Mouse (Mus musculus) forebrain, embryonic 13.5 days (tissue): ENCODE data around the gene Cfap298. TPM values are rescaled to one million over a fixed set of nuclear protein-coding genes. Genes with fewer than 3 reads are reported as not detected.

ENCODE experiments used
- ATAC-seq: fragments of 200-750 bp; cut with Nextera tagmentation; 2 replicates; pipeline ENCODE4 v1.8.0; 2017
- H3K27ac ChIP-seq: fragments of 300-500 bp; sonication (generic); 2 replicates; pipeline ENCODE4 v1.5.1; 2015; ENCODE audit warnings: inconsistent platforms, mild to moderate bottlenecking, moderate library complexity
- H3K27me3 ChIP-seq: fragments of 300-500 bp; sonication (generic); 2 replicates; pipeline ENCODE4 v1.6.1; 2015; ENCODE audit warnings: mild to moderate bottlenecking, inconsistent platforms
- H3K36me3 ChIP-seq: fragments of 300-500 bp; sonication (generic); 2 replicates; pipeline ENCODE4 v1.6.1; 2015; ENCODE audit warnings: mild to moderate bottlenecking, inconsistent platforms; ENCODE audit not compliant: poor library complexity, severe bottlenecking
- H3K4me1 ChIP-seq: fragments of 300-500 bp; sonication (generic); 2 replicates; pipeline ENCODE4 v1.6.1; 2015; ENCODE audit warnings: inconsistent platforms
- H3K4me2 ChIP-seq: fragments of 300-500 bp; sonication (generic); 2 replicates; pipeline ENCODE4 v1.6.1; 2015; ENCODE audit warnings: inconsistent platforms, mild to moderate bottlenecking, moderate library complexity
- H3K4me3 ChIP-seq: fragments of 300-500 bp; sonication (generic); 2 replicates; pipeline ENCODE4 v1.5.1; 2015; ENCODE audit warnings: mild to moderate bottlenecking, inconsistent platforms
- H3K9ac ChIP-seq: fragments of 300-500 bp; sonication (generic); 2 replicates; pipeline ENCODE4 v1.6.1; 2015; ENCODE audit warnings: mild to moderate bottlenecking, inconsistent platforms
- H3K9me3 ChIP-seq: fragments of 300-500 bp; sonication (generic); replicated peaks from 2 replicates; pipeline ENCODE4 v1.6.1; 2016; ENCODE audit warnings: inconsistent platforms
- WGBS: fragments of 180-500 bp; shearing (Covaris S2); methylation state at CpG from one replicate; pipeline ENCODE4 v1.1.7; 2015; 5-methylcytosine and 5-hydroxymethylcytosine counted together
- polyA plus RNA-seq: library from polyadenylated mRNA; unstranded; fragments of >200 nt; fragmentation: Nextera tagmentation; extraction: Ambion mirVana; gene quantifications from 2 replicates; pipeline ENCODE4 v1.2.1, GENCODE M21; 2015

Gene Cfap298
- polyA plus RNA-seq, 1 experiment from 2014 or later: 49.1 TPM

GRCm38 (mm10) chr16:90941246-90941645, 6.3 kb upstream of the Cfap298 start:
- Histone ChIP-seq H3K4me3 (no peak overlapping the region), H3K36me3 (peaks cover 65% of the 10 kb centered on the region), H3K9me3 (no peaks in the 10 kb centered on the region), H3K4me2 (no peak overlapping the region), H3K27me3 (no peaks in the 10 kb centered on the region), H3K4me1 (no peaks in the 10 kb centered on the region), H3K9ac (no peak overlapping the region), H3K27ac (no peak overlapping the region)
- 97% methylated on average over 7 of the region's 7 CpGs for whole genome bisulfite sequencing
- ATAC-seq: no peak

- Histone ChIP-seq H3K4me1 (peaks cover 14% of the 10 kb centered on the region), H3K9me3 (no peaks in the 10 kb centered on the region), H3K9ac (peak overlapping the region; percentile 79), H3K4me3 (peak overlapping the region; percentile 67), H3K27ac (peak overlapping the region; percentile 86), H3K36me3 (peaks cover 28% of the 10 kb centered on the region), H3K4me2 (peak overlapping the region; percentile 82), H3K27me3 (no peaks in the 10 kb centered on the region)
- peak; percentile 60 for ATAC-seq
- under 1% methylated on average over 38 of the region's 38 CpGs for WGBS
These were observed 674 bp downstream of the Cfap298 start for GRCm38 (mm10) chr16:90934193-90934686.

GRCm38 (mm10) chr16:90933534-90934176, 1.3 kb downstream of the Cfap298 start:
- Histone ChIP-seq H3K36me3 (peaks cover 29% of the 10 kb centered on the region), H3K27ac (peak overlapping the region; percentile 86; the same call in 1 of the 2 replicates), H3K9me3 (no peaks in the 10 kb centered on the region), H3K4me2 (peak overlapping the region; percentile 82), H3K4me3 (peak overlapping the region; percentile 67), H3K27me3 (no peaks in the 10 kb centered on the region), H3K9ac (peak overlapping the region; percentile 79), H3K4me1 (peaks cover 14% of the 10 kb centered on the region)
- no peak for ATAC-seq
- 31% methylated on average over 13 of the region's 13 CpGs for WGBS

GRCm38 (mm10) chr16:90927446-90927845, 7.5 kb downstream of the Cfap298 start:
- H3K4me1 ChIP-seq: no peaks in the 10 kb centered on the region
- H3K9ac ChIP-seq: no peak overlapping the region
- H3K36me3 ChIP-seq: peaks cover 38% of the 10 kb centered on the region
- WGBS: 86% methylated on average over 4 of the region's 4 CpGs
- no peak overlapping the region for H3K4me2 ChIP-seq
- H3K27me3 ChIP-seq: no peaks in the 10 kb centered on the region
- no peak for ATAC-seq
- no peaks in the 10 kb centered on the region for H3K9me3 ChIP-seq
- no peak overlapping the region for H3K4me3 ChIP-seq
- H3K27ac ChIP-seq: no peak overlapping the region

GRCm38 (mm10) chr16:90925461-90925860, 9.5 kb downstream of the Cfap298 start:
- no peaks in the 10 kb centered on the region for H3K9me3 ChIP-seq
- H3K4me2 ChIP-seq: no peak overlapping the region
- H3K4me3 ChIP-seq: no peak overlapping the region
- H3K27me3 ChIP-seq: no peaks in the 10 kb centered on the region
- peaks cover 6% of the 10 kb centered on the region; the same call in 1 of the 2 replicates for H3K4me1 ChIP-seq
- peaks cover 39% of the 10 kb centered on the region for H3K36me3 ChIP-seq
- H3K27ac ChIP-seq: no peak overlapping the region
- H3K9ac ChIP-seq: no peak overlapping the region
- ATAC-seq: peak; percentile 58; the same call in 1 of the 2 replicates
- 29% methylated on average over 5 of the region's 5 CpGs for WGBS

GRCm38 (mm10) chr16:90924606-90925370, 10.1 kb downstream of the Cfap298 start:
- no peak overlapping the region for H3K9ac ChIP-seq
- H3K9me3 ChIP-seq: no peaks in the 10 kb centered on the region
- peaks cover 32% of the 10 kb centered on the region for H3K36me3 ChIP-seq
- no peaks in the 10 kb centered on the region for H3K27me3 ChIP-seq
- no peak for ATAC-seq
- no peak overlapping the region for H3K4me3 ChIP-seq
- H3K27ac ChIP-seq: no peak overlapping the region
- no peak overlapping the region for H3K4me2 ChIP-seq
- WGBS: 93% methylated on average over 13 of the region's 13 CpGs
- H3K4me1 ChIP-seq: peaks cover 6% of the 10 kb centered on the region; the same call in 1 of the 2 replicates

- peak; percentile 85 for ATAC-seq
- Histone ChIP-seq H3K9me3 (no peaks in the 10 kb centered on the region), H3K9ac (no peak overlapping the region), H3K4me3 (no peak overlapping the region), H3K27me3 (0 out of 2 replicates have a peak, but pooled peaks cover 7% of the 10 kb centered on the region), H3K4me2 (no peak overlapping the region), H3K36me3 (peaks cover 14% of the 10 kb centered on the region; the same call in 1 of the 2 replicates), H3K4me1 (peaks cover 6% of the 10 kb centered on the region; the same call in 1 of the 2 replicates), H3K27ac (peak overlapping the region; percentile 60)
- WGBS: 58% methylated on average over 10 of the region's 10 CpGs
These were observed 13.3 kb downstream of the Cfap298 start for GRCm38 (mm10) chr16:90921471-90922159.

GRCm38 (mm10) chr16:90917156-90917555, 17.8 kb downstream of the Cfap298 start:
- no peak overlapping the region for H3K4me3 ChIP-seq
- no peak overlapping the region for H3K9ac ChIP-seq
- no peak for ATAC-seq
- 0 out of 2 replicates have a peak, but pooled peaks cover under 1% of the 10 kb centered on the region for H3K36me3 ChIP-seq
- peaks cover 6% of the 10 kb centered on the region; the same call in 1 of the 2 replicates for H3K4me1 ChIP-seq
- H3K27me3 ChIP-seq: 0 out of 2 replicates have a peak, but pooled peaks cover 7% of the 10 kb centered on the region
- no peak overlapping the region for H3K27ac ChIP-seq
- no peak overlapping the region for H3K4me2 ChIP-seq
- H3K9me3 ChIP-seq: no peaks in the 10 kb centered on the region
- 69% methylated on average over 8 of the region's 8 CpGs for WGBS

- Histone ChIP-seq H3K9me3 (no peaks in the 10 kb centered on the region), H3K4me3 (no peak overlapping the region), H3K4me1 (peaks cover 2% of the 10 kb centered on the region; the same call in 1 of the 2 replicates), H3K36me3 (no peaks in the 10 kb centered on the region), H3K4me2 (no peak overlapping the region), H3K27ac (no peak overlapping the region), H3K9ac (0 out of 2 replicates have a peak overlapping the region, but pooled peaks have one; percentile 6), H3K27me3 (0 out of 2 replicates have a peak, but pooled peaks cover 7% of the 10 kb centered on the region)
- 29% methylated on average over 12 of the region's 12 CpGs for WGBS
- ATAC-seq: no peak
These were observed 18.9 kb downstream of the Cfap298 start for GRCm38 (mm10) chr16:90916040-90916481.

- Histone ChIP-seq H3K4me3 (no peak overlapping the region), H3K9ac (no peak overlapping the region), H3K9me3 (no peaks in the 10 kb centered on the region), H3K4me2 (no peak overlapping the region), H3K27ac (no peak overlapping the region), H3K36me3 (no peaks in the 10 kb centered on the region), H3K4me1 (no peaks in the 10 kb centered on the region), H3K27me3 (0 out of 2 replicates have a peak, but pooled peaks cover 1% of the 10 kb centered on the region)
- WGBS: 93% methylated on average over 13 of the region's 13 CpGs
- ATAC-seq: no peak
These were observed 23.1 kb downstream of the Cfap298 start for GRCm38 (mm10) chr16:90911766-90912165.

GRCm38 (mm10) chr16:90910855-90911533, 23.9 kb downstream of the Cfap298 start:
- Histone ChIP-seq H3K4me2 (no peak overlapping the region), H3K9ac (no peak overlapping the region), H3K9me3 (no peaks in the 10 kb centered on the region), H3K27me3 (no peaks in the 10 kb centered on the region), H3K36me3 (no peaks in the 10 kb centered on the region), H3K4me1 (no peaks in the 10 kb centered on the region), H3K4me3 (no peak overlapping the region), H3K27ac (no peak overlapping the region)
- WGBS: 82% methylated on average over 17 of the region's 17 CpGs
- ATAC-seq: no peak
